In the genomic region with DNA sequence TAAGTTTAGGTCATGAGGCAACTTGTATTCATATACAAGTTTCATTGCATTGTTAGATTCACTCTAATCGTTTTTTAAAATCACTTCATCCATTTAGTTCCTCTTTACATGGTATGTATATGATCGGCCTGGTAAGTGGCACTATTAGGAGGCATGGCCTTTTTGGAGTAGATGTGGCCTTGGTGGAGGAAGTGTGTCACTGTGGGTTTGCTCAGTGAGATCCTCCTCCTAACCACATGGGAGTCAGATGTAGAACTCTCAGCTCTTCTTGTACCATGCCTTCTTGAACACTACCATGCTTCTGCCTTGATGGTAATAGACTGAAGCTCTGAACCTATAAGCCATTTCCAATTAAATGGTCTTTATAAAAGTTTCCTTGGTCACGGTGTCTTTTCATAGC, we compare ENCODE assay signal across 20 mouse cellular contexts.
DNase-seq lines count a peak whose midpoint lies in the region; ATAC-seq lines count a peak whose summit lies in the region.
"Had no signal": no experiment of that assay in that cellular context is flagged by ENCODE, and none has a peak within 500 bp of the region (broad histone marks: within the 10 kb centered on the region; RNA-seq: fewer than 3 reads in every experiment).

No protein-coding gene starts in this region.

- no peaks in the 10 kb centered on the region for H3K36me3 ChIP-seq in forebrain, embryonic 12.5 days (replicated peaks)
- H3K36me3 ChIP-seq: embryonic facial prominence, embryonic 13.5 days; heart, embryonic 10.5 days; hindbrain, embryonic 10.5 days had no signal

- 90% methylated on average over 3 of the region's 3 CpGs for WGBS in forebrain, embryonic 12.5 days

- DNase-seq in B cell, adult 2 months: peak; percentile 2 to 4
- no peak for DNase-seq in heart, postnatal 25 days (ENCODE audit: low spot score)
- DNase-seq in thymus, adult 18-20 months: no peak
- DNase-seq in gastrocnemius, adult 18-20 months (ENCODE audit: low spot score): no peak
- DNase-seq: adrenal gland, postnatal 14 days; cerebellum, adult 11-12 months; cerebellum, adult 9-10 months; cerebellum, postnatal 25 days; forebrain, postnatal 0 days; gastrocnemius, postnatal 36 days; heart, adult 18-20 months; heart, postnatal 10 days had no signal

- intact Hi-C loops in heart, postnatal 25 days (cut with DNase I): no loop called here

- H3K27me3 ChIP-seq in forebrain, embryonic 12.5 days: no peaks in the 10 kb centered on the region
- H3K27me3 ChIP-seq: embryonic facial prominence, embryonic 13.5 days; forebrain, embryonic 13.5 days had no signal

- H3K9me3 ChIP-seq in forebrain, embryonic 12.5 days: no peaks in the 10 kb centered on the region
- H3K9me3 ChIP-seq: embryonic facial prominence, embryonic 13.5 days; forebrain, embryonic 13.5 days; heart, embryonic 10.5 days; hindbrain, embryonic 10.5 days had no signal

- no peak overlapping the region for H3K9ac ChIP-seq in forebrain, embryonic 12.5 days
- H3K9ac ChIP-seq: embryonic facial prominence, embryonic 13.5 days; forebrain, embryonic 13.5 days; forebrain, postnatal 0 days; hindbrain, embryonic 14.5 days had no signal

- H3K4me1 ChIP-seq in forebrain, embryonic 12.5 days: no peaks in the 10 kb centered on the region
- H3K4me1 ChIP-seq: embryonic facial prominence, embryonic 13.5 days; forebrain, embryonic 13.5 days; heart, embryonic 10.5 days; hindbrain, embryonic 10.5 days had no signal

- ATAC-seq in granulocyte monocyte progenitor cell, adult 5-6 weeks (replicated peaks; ENCODE audit: poor library complexity, severe bottlenecking): peak; percentile 95
- ATAC-seq in megakaryocyte progenitor cell, adult 5-6 weeks (replicated peaks; ENCODE audit: poor library complexity): peak; percentile 94
- ATAC-seq in forebrain, embryonic 12.5 days (ENCODE audit: low FRiP score): no peak
- ATAC-seq: forebrain, embryonic 13.5 days; forebrain, postnatal 0 days had no signal

- no peak overlapping the region for H3K4me2 ChIP-seq in forebrain, embryonic 12.5 days
- H3K4me2 ChIP-seq: embryonic facial prominence, embryonic 13.5 days; forebrain, embryonic 13.5 days; hindbrain, embryonic 14.5 days had no signal

- H3K27ac ChIP-seq in forebrain, embryonic 12.5 days: no peak overlapping the region
- H3K27ac ChIP-seq: embryonic facial prominence, embryonic 13.5 days; forebrain, embryonic 13.5 days; heart, embryonic 10.5 days; hindbrain, embryonic 10.5 days; hindbrain, embryonic 14.5 days had no signal

- H3K4me3 ChIP-seq in forebrain, embryonic 12.5 days (replicated peaks): no peak overlapping the region
- H3K4me3 ChIP-seq: embryonic facial prominence, embryonic 13.5 days; forebrain, embryonic 13.5 days; heart, embryonic 10.5 days; hindbrain, embryonic 10.5 days had no signal

Comparison
In these comparisons a context has a peak if more than half of its experiments do, and no peak if none do; other contexts are left out.
1. DNase-seq: peak in B cell, adult 2 months (2 of 2); none in heart, postnatal 25 days (single experiment), thymus, adult 18-20 months (0 of 2) and gastrocnemius, adult 18-20 months (single experiment).